Mouse (Mus musculus): Measurements from ENCODE around the gene Tet3. TPM values are rescaled to one million over a fixed set of nuclear protein-coding genes. Genes with fewer than 3 reads are reported as not detected.

The Tet3 gene
- polyA plus RNA-seq, 1 experiment from 2014 or later, result 52.2 TPM

GRCm38 (mm10) chr6:83480019-83480655 is 21.3 kb upstream of the Tet3 start:
- Histone ChIP-seq H3K4me3 (replicated peaks; ENCODE audit: low read length) (no peak overlapping the region), H3K36me3 (replicated peaks; ENCODE audit: control insufficient read depth, insufficient read depth) (peaks cover 66% of the 10 kb centered on the region), H3K9me3 (ENCODE audit: control insufficient read depth, low read length) (no peaks in the 10 kb centered on the region), H3K4me2 (replicated peaks) (no peak overlapping the region), H3K27me3 (ENCODE audit: control insufficient read depth, insufficient read depth, low read length) (no peaks in the 10 kb centered on the region), H3K9ac (no peak overlapping the region), H3K4me1 (replicated peaks; ENCODE audit: control insufficient read depth, insufficient read depth, low read length) (no peaks in the 10 kb centered on the region), H3K27ac (no peak overlapping the region)
- WGBS, result 93% methylated on average over 6 of the region's 6 CpGs
- ATAC-seq (ENCODE audit: low FRiP score) (no peak), DNase-seq (ENCODE audit: low spot score) (no peak)

GRCm38 (mm10) chr6:83479193-83479592 is 20.3 kb upstream of the Tet3 start:
- no peaks in the 10 kb centered on the region for H3K27me3 ChIP-seq (ENCODE audit: control insufficient read depth, insufficient read depth, low read length)
- H3K9ac ChIP-seq, result no peak overlapping the region
- 70% methylated on average over 2 of the region's 2 CpGs for WGBS
- H3K4me1 ChIP-seq (replicated peaks; ENCODE audit: control insufficient read depth, insufficient read depth, low read length), result no peaks in the 10 kb centered on the region
- no peak overlapping the region for H3K4me2 ChIP-seq (replicated peaks)
- H3K27ac ChIP-seq, result no peak overlapping the region
- DNase-seq (ENCODE audit: low spot score) (no peak), ATAC-seq (ENCODE audit: low FRiP score) (no peak)
- H3K4me3 ChIP-seq (replicated peaks; ENCODE audit: low read length), result no peak overlapping the region
- peaks cover 59% of the 10 kb centered on the region for H3K36me3 ChIP-seq (replicated peaks; ENCODE audit: control insufficient read depth, insufficient read depth)
- H3K9me3 ChIP-seq (ENCODE audit: control insufficient read depth, low read length), result no peaks in the 10 kb centered on the region

DNA sequence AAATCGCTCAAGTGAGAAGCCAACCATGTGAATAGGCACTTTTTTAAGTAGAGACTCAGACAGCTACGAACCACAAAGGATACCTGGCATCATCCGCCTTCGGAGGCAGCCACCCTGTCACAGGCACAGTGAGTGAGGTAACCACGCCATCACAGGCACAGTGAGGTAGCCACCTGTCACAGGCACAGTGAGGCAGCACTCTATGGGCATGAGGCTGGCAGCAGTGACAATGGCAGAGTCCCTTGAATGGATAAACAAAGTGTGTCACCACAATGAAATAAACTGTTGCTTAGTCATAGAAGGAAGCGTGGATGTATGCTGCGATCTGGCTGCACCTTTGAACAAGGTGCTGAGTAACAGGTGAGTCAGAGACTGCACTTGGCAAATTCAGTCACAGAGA is 19.7 kb upstream of the Tet3 start:
- DNase-seq (ENCODE audit: low spot score) (no peak), ATAC-seq (ENCODE audit: low FRiP score) (no peak)
- Histone ChIP-seq H3K4me2 (replicated peaks) (no peak overlapping the region), H3K27ac (no peak overlapping the region), H3K9ac (no peak overlapping the region), H3K4me1 (replicated peaks; ENCODE audit: control insufficient read depth, insufficient read depth, low read length) (no peaks in the 10 kb centered on the region), H3K36me3 (replicated peaks; ENCODE audit: control insufficient read depth, insufficient read depth) (peaks cover 55% of the 10 kb centered on the region), H3K4me3 (replicated peaks; ENCODE audit: low read length) (no peak overlapping the region), H3K27me3 (ENCODE audit: control insufficient read depth, insufficient read depth, low read length) (no peaks in the 10 kb centered on the region), H3K9me3 (ENCODE audit: control insufficient read depth, low read length) (no peaks in the 10 kb centered on the region)
- WGBS, result 95% methylated on average over 7 of the region's 7 CpGs

GRCm38 (mm10) chr6:83478217-83478616 is 19.3 kb upstream of the Tet3 start:
- Histone ChIP-seq H3K27me3 (ENCODE audit: control insufficient read depth, insufficient read depth, low read length) (no peaks in the 10 kb centered on the region), H3K9me3 (ENCODE audit: control insufficient read depth, low read length) (no peaks in the 10 kb centered on the region), H3K4me2 (replicated peaks) (no peak overlapping the region), H3K9ac (no peak overlapping the region), H3K36me3 (replicated peaks; ENCODE audit: control insufficient read depth, insufficient read depth) (peaks cover 53% of the 10 kb centered on the region), H3K4me3 (replicated peaks; ENCODE audit: low read length) (no peak overlapping the region), H3K27ac (no peak overlapping the region), H3K4me1 (replicated peaks; ENCODE audit: control insufficient read depth, insufficient read depth, low read length) (no peaks in the 10 kb centered on the region)
- no peak for ATAC-seq (ENCODE audit: low FRiP score)
- DNase-seq (ENCODE audit: low spot score), result no peak
- WGBS, result 84% methylated on average over 4 of the region's 4 CpGs

GRCm38 (mm10) chr6:83475431-83475830 is 16.5 kb upstream of the Tet3 start:
- Histone ChIP-seq H3K36me3 (replicated peaks; ENCODE audit: control insufficient read depth, insufficient read depth) (peaks cover 27% of the 10 kb centered on the region), H3K9me3 (ENCODE audit: control insufficient read depth, low read length) (no peaks in the 10 kb centered on the region), H3K4me2 (replicated peaks) (no peak overlapping the region), H3K9ac (no peak overlapping the region), H3K27ac (no peak overlapping the region), H3K27me3 (ENCODE audit: control insufficient read depth, insufficient read depth, low read length) (no peaks in the 10 kb centered on the region), H3K4me1 (replicated peaks; ENCODE audit: control insufficient read depth, insufficient read depth, low read length) (no peaks in the 10 kb centered on the region), H3K4me3 (replicated peaks; ENCODE audit: low read length) (no peak overlapping the region)
- no peak for ATAC-seq (ENCODE audit: low FRiP score)
- DNase-seq (ENCODE audit: low spot score), result no peak
- WGBS, result 77% methylated on average over 7 of the region's 7 CpGs

DNA sequence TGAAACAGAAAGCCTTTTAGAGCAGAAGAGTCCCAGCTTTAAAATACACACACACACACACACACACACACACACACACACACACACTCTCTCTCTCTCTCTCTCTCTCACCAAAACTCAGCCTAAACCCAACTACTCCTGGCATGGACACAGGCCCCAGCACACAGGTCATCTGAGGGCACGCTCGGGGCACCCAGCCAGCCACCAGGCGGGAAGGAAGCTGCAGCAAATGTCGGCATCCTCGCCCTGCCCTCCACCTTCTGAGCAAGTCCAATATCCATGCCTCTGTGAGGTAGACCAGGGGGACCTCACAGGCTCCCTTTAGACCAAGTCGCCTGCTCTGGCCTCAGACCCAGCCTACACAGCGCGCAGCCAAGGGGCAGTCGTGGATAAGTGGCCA is 14.4 kb upstream of the Tet3 start:
- 81% methylated on average over 9 of the region's 9 CpGs for WGBS
- H3K36me3 ChIP-seq (replicated peaks; ENCODE audit: control insufficient read depth, insufficient read depth), result peaks cover 6% of the 10 kb centered on the region
- no peak overlapping the region for H3K4me3 ChIP-seq (replicated peaks; ENCODE audit: low read length)
- no peaks in the 10 kb centered on the region for H3K4me1 ChIP-seq (replicated peaks; ENCODE audit: control insufficient read depth, insufficient read depth, low read length)
- H3K27me3 ChIP-seq (ENCODE audit: control insufficient read depth, insufficient read depth, low read length), result no peaks in the 10 kb centered on the region
- no peak overlapping the region for H3K27ac ChIP-seq
- no peak for ATAC-seq (ENCODE audit: low FRiP score)
- no peak for DNase-seq (ENCODE audit: low spot score)
- no peaks in the 10 kb centered on the region for H3K9me3 ChIP-seq (ENCODE audit: control insufficient read depth, low read length)
- H3K9ac ChIP-seq, result no peak overlapping the region
- no peak overlapping the region for H3K4me2 ChIP-seq (replicated peaks)

GRCm38 (mm10) chr6:83471739-83472138 is 12.9 kb upstream of the Tet3 start:
- 93% methylated on average over 7 of the region's 7 CpGs for WGBS
- no peaks in the 10 kb centered on the region for H3K27me3 ChIP-seq (ENCODE audit: control insufficient read depth, insufficient read depth, low read length)
- ATAC-seq (ENCODE audit: low FRiP score) (no peak), DNase-seq (ENCODE audit: low spot score) (no peak)
- H3K36me3 ChIP-seq (replicated peaks; ENCODE audit: control insufficient read depth, insufficient read depth), result no peaks in the 10 kb centered on the region; the same call in 1 of the 2 replicates
- H3K27ac ChIP-seq, result no peak overlapping the region
- no peak overlapping the region for H3K4me3 ChIP-seq (replicated peaks; ENCODE audit: low read length)
- H3K9me3 ChIP-seq (ENCODE audit: control insufficient read depth, low read length), result no peaks in the 10 kb centered on the region
- no peak overlapping the region for H3K4me2 ChIP-seq (replicated peaks)
- no peaks in the 10 kb centered on the region for H3K4me1 ChIP-seq (replicated peaks; ENCODE audit: control insufficient read depth, insufficient read depth, low read length)
- H3K9ac ChIP-seq, result no peak overlapping the region

DNA sequence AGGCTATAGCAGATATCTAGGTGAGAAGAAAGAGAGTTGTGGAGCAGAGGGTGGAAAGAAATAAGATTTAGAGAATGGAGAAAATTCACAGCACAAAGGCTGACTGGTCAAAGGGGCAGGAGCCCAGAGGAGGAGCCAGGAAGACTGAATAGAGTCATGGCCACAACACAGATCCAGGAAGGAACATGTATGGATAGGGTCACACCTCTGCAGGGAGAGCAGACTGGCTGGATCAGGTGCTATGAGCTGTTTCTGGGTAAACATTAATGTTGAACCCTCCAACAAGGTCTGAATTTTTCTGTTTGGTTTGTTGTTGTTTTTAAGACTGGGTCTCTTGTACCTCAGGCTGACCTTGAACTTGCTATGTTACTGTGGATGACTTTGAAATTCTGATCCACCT is 5.1 kb upstream of the Tet3 start:
- no peaks in the 10 kb centered on the region for H3K4me1 ChIP-seq (replicated peaks; ENCODE audit: control insufficient read depth, insufficient read depth, low read length)
- no peak overlapping the region for H3K9ac ChIP-seq
- no peak overlapping the region for H3K4me2 ChIP-seq (replicated peaks)
- no peak overlapping the region for H3K27ac ChIP-seq
- H3K9me3 ChIP-seq (ENCODE audit: control insufficient read depth, low read length), result no peaks in the 10 kb centered on the region
- DNase-seq (ENCODE audit: low spot score), result no peak
- ATAC-seq (ENCODE audit: low FRiP score), result no peak
- H3K27me3 ChIP-seq (ENCODE audit: control insufficient read depth, insufficient read depth, low read length), result no peaks in the 10 kb centered on the region
- H3K4me3 ChIP-seq (replicated peaks; ENCODE audit: low read length), result no peak overlapping the region
- no peaks in the 10 kb centered on the region for H3K36me3 ChIP-seq (replicated peaks; ENCODE audit: control insufficient read depth, insufficient read depth)

- peak overlapping the region; percentile 97 for H3K27ac ChIP-seq
- H3K4me3 ChIP-seq (replicated peaks; ENCODE audit: low read length), result peak overlapping the region; percentile 56
- peaks cover 32% of the 10 kb centered on the region for H3K4me1 ChIP-seq (replicated peaks; ENCODE audit: control insufficient read depth, insufficient read depth, low read length)
- H3K4me2 ChIP-seq (replicated peaks), result peak overlapping the region; percentile 85
- peak; percentile 19; the same call in 1 of the 2 replicates for ATAC-seq (ENCODE audit: low FRiP score)
- 4% methylated on average over 31 of the region's 33 CpGs for WGBS
- no peaks in the 10 kb centered on the region for H3K9me3 ChIP-seq (ENCODE audit: control insufficient read depth, low read length)
- peak overlapping the region; percentile 97 for H3K9ac ChIP-seq
- H3K27me3 ChIP-seq (ENCODE audit: control insufficient read depth, insufficient read depth, low read length), result no peaks in the 10 kb centered on the region
- DNase-seq (ENCODE audit: low spot score), result peak; percentile 58
- no peaks in the 10 kb centered on the region for H3K36me3 ChIP-seq (replicated peaks; ENCODE audit: control insufficient read depth, insufficient read depth)
Measured at GRCm38 (mm10) chr6:83456984-83457810, 1.7 kb downstream of the Tet3 start.

All from hindbrain, embryonic 14.5 days (tissue).